Mouse (Mus musculus) heart, postnatal 0 days (tissue): Measurements from ENCODE around the gene Trim67.

Experiments used
- CTCF ChIP-seq: IDR thresholded peaks from 2 replicates; pipeline ENCODE4 v1.5.1; 2016; ENCODE audit warnings: antibody characterized with exemption, control low read depth, low read depth
- EP300 ChIP-seq: IDR thresholded peaks from 2 replicates; pipeline ENCODE4 v1.6.1; 2016; ENCODE audit warnings: antibody characterized with exemption, low read depth

DNA sequence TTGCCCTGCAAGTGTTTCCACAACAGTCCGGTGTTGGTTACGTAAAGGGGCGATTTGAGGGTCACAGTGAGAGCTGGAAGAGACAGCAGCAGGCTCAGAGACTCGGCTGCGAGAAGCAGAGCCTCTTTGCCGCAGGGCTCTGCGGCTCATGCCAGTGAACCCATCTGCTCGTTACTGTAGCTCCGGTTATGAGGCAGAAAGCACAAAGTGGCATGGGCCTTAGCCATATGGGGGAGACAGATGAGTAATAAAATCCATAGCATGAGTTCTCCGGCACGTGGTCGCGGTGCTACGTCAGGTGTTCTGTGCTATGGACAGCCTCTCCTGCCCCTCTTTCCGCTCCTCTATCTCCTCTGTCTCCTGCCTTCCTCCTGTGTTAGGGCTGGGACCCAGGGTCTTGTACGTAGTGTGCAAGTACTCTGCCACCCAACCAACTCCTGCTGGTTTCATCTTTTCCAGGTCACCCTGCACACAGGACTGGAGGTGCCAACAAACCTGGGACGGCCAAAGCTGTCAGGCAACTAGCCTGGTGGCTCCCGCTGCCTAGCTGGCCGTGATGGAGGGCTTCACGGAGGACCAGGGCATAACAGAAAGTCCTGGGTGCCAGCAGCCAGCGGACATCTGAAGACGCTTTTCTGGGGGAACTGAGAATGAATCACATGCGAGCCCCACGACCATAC, 35.8 kb downstream of the Trim67 start:
- TF ChIP-seq CTCF (no peak), EP300 (no peak)
